Mouse (Mus musculus) induced T-regulatory cell, adult 2 months (primary cell): ENCODE measurements around the gene Myo15b.

ENCODE experiments used
- DNase-seq: peaks from one replicate; pipeline ENCODE4 v3.0.0-alpha.2; 2012; ENCODE audit warnings: low read depth

The Myo15b gene

DNA sequence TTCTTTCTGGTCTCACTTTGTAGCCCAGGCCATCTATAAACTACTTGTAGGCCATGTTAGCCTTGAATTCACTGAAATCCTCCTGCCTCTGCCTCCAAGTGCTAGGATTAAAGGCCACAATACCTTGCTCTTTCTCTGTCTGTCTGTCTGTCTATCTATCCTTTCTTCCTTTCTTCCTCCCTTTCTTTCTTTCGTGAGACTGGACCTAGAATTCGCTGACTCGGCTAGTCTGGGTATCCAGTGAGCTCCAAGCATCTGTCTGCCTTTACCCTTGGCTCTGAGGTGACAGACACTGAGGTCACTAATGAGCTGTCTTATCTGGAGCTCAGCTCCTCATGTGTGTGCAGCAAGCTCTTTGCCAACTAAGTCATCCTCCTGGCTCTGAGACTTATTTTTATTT lies 17.7 kb downstream of the Myo15b start:
- no peak for DNase-seq

DNA sequence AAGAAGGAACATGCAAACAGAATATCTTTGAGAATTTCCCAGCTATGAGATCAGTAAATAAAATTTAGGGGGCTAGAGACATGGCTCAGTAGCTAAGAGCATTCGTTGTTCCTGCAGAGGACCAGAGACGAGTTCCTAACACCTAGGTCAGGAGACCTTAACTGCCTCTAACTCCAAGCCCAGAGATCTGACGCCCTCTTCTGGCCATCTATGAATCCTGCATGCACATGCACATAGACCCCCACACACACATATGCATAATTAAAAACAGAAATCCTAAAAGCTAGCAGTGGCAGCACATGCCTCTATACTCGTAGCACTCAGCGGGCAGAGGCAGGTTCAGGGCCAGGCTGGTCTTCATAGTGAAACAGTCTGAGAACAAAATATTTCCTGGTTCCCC lies 18.2 kb downstream of the Myo15b start:
- peak; percentile 25 for DNase-seq

DNA sequence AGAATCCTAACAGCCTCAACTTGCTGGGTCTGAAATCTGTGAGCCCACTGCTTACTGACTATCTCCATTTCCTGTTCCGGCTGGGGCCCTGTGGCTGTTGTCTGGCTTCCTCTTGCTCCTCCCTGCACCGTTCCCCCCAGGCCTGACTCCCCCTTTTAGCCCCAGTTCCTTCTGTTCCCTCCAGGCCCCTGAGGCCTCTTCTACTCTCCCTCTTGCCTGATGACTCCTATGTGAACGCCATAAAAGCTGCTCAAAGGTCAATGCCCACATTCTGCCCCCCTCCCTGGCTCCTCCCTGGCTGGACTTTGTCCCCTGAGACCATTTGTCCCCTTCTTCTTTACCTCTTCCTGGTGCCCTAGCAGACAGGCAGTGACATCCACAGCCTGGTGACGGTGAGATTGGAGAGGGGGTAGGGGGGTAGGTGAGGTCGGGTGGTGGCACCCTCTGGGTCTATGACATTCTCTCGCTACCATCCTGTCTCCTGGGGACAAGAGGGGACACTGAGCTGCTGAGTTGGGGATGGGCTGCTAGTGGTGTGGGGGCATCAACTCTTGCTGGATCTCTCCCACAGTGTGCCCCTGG lies 19.1 kb downstream of the Myo15b start:
- DNase-seq: no peak

DNA sequence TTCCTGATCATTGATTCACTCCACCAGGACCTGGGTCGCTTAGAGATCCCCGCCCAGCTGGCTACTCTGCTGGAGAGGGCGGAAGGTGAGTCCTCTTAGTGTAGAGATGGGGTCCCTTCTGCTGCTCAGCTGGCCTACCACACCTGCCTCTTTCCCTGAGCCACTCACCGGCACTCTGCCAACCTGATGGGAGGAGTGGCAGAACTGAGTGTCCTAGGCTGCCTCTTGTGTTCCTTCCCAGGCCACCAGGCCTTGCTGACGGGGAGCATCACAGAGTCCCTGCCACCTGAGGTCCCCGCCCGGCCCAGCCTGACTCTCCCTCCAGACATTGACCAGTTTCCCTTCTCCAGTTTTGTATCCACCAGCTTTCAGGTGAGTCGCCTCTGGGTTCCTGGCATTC lies 19.9 kb downstream of the Myo15b start:
- DNase-seq: no peak

DNA sequence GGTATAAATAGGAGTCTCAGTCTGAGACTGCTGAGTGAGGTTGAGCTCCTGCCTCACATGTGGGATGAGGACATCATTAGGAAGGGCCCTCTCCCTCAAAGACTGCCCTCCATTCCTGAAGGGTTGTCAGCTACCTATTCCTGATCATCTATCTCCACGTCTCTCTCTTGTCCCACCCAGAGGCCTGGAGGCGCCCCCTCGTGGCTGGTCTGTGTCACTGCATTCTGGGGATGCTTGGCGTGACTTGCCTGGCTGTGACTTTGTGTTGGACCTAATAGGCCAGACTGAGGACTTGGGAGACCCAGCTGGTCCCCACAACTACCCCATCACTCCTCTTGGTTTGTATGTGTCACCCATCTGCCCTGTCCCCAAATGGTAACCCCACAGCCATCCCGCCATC lies 22.8 kb downstream of the Myo15b start:
- peak; percentile 69 for DNase-seq

DNA sequence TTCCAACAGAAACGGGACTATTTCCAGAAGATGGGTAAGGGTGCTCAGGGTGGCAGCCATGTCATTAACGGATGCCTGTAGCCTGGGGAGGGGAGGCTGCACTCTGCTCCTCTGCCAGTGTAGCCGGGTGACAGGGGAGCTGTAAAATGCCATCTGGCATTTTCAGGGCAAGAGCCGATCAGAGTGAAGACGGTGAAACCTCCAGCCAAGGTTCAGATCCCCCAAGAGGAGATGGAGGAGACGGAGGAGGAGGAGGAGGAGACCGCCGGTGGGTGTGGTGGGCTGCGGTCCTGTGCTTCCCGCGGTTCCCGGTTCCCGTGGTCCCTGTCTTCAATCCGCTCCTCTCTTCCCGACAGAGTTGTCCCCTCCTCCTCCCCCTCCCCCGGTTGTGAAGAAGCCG lies 25.0 kb downstream of the Myo15b start:
- no peak for DNase-seq

DNA sequence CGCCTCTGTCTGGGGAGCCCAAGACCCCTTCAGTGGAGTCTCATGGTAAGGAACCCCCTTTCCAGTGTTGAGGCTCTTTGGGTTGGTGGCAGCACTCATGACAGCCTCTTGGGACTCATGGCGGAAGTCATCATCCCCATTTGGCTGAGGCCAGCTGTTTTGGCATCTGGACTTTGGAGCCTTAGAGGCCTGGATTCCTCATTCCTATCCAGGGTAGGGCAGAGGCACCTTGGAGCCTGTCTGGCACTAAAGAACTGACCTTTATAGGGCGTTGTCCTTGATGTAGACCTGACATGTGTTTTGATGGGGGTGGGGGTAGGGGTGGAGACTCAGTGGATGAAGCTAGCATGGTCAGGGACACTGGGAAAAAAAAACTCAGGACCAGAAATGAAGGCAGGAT lies 26.2 kb downstream of the Myo15b start:
- DNase-seq: no peak

DNA sequence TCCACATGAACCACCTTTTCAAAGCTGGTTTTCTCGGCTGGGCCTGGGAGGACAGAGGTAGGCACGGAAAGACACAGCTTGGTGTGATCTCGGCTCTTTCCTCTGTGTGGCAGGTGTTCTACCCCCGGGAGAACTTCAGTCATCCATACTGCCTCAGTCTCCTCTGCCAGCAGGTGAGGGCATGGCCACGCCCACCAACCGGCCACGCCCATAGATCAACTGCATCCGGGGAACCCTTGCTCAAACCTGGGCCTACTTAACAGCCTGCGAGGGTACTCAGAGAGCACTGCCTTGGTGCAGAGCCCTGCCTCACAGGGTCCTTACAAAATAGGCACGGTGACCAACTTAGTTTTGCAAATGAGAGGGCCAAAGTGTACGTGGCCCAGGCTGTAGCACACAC lies 27.1 kb downstream of the Myo15b start:
- DNase-seq: no peak

DNA sequence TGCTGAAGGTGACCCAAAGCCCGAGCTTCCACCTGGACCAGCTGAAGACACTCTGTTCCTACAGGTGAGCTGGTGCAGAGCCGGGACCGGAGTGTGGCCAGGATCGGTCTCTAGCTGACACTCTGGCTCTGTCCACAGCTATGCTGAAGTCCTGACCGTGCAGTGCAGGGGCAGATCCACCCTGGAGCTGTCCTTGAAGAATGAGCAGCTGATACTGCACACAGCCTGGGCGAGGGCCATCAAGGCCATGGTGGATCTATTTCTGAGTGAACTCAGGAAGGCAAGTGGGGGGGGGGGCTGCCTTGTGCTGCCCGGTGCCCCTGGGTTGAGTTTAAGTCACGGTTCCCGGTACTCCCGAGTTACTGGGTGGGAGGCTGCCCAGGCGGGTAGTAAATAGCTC lies 28.2 kb downstream of the Myo15b start:
- DNase-seq: no peak

DNA sequence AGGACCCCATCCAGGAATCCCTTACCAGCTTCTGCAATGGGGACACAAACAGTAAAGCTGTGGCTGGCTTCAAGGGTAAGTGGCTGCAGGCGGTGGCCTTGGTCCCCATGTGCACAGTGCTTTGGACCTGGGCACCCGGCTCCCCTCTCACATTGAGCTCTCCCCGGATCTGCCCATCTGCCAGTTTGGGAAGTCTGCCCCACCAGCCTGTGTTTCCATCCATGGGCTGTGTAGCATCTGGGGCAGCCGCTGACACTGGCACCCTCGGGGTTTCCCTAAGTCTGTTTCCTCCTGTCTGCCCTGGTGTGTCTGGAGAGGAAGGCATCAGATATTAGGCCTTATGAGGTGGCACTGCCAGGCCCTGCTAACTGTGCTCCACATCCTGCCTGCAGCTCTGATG lies 29.8 kb downstream of the Myo15b start:
- DNase-seq: no peak

DNA sequence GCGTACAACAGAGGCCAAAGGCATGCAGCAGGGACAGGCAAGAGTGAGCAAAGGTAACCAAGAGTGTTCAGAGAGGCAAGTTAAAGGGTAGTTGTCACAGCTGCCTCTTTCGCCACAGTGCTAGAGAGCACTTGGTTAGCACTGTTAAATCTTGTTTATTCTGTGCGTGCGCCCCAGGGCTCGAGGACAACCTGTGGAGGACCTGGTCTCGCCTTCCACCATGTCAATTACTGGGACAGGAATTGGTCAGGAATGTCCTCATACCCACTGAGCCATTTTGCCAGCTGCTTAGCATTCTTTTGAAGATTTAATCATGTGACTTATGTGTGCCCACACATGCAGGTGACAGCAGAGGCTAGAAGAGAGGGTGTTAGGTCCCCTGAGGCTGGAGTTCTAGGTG lies 31.0 kb downstream of the Myo15b start:
- DNase-seq: no peak

DNA sequence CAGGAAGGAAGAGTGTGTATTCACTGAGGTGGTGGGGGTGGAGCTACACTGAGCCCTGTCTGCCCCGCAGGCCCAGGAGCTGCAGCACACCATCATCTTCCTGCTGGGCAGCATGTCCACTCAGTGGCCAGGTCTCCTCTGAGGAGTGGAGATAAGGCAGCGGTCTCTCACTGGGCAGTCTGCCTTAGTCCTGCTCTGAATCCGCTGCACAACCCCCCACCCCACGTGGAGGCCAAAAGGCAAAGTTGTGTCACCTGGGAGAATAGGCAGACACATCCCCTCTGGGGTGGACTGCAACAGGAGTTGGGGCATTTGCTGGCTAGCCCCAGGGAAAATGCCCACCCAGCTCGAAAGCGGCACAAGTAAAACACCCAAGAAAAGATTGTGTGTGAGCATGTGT lies 34.0 kb downstream of the Myo15b start:
- no peak for DNase-seq

DNA sequence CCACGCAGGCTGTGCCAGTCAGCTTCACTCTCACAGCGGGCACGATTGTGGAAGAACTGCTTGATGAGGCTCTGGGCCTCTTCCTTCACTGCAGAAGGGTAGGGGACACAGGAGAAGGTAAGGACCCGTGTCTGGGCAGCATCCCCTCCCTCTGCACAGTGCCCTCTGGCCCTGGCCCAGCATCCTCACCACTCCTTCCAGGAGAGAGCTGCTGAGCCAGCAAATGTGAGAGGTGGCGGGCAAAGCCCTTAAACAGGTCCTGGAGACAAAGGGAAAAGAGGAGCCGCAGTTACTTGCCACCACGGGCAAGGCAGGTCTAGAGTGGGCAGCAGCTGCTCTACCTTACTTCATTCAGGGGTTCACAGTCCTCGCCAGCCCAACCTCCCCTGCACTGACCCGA lies 34.9 kb downstream of the Myo15b start:
- DNase-seq: no peak

DNA sequence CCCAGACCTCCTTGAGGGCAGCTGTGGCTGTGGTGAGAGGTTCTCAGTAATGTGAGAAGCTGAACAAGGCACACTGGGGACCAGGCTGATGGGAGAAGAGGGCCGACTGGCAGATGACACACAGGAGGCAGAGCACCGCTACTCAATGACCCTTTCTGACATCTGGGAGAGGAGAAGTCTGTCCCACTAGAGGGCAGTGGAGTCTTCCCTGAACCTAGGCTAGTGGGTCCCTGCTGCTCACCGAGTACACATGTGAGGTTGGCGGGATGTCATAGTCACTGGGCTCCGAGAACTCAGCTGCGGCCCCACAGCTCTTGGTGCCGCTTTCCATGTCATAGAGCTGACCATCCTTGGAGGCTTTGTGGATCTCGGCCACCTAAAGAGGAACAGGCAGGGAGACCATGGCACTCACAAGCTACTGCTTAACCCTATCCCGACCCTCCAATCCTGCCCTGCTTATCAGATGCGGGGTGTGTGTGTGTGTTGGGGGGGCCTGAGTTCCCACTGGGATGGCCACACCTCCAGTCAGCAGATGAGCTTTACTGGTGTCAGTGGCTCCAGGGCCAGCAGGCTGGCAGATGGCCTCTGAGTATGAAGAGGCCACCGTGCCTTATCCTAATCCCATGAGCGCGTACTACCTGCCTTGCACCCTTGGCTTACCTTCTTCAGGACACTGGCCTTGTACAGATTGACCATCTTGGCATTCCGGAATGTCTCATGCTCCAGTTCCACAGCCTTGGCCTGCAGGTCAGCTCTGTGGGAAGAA lies 36.7 kb downstream of the Myo15b start:
- peak; percentile 25 for DNase-seq

DNA sequence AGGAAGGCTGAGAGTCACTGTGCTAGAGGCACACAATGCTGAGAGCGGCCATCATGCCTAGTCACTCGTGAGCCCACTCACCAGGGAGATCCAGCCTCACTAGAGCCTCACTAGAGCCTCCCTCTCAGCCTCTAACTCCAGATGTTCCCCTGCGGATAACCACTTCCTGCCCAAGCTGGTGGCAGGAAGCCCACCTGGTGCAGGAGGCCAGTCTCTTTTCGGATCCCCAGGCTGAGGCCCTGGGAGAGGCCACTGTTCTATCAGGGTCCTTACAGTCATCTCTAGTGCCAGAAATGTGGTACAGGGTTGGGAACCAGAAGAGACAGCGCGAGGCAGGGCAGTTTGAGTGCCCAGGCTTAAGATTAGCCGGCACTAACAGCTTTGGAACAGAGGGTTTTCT lies 40.2 kb downstream of the Myo15b start:
- peak; percentile 59 for DNase-seq

DNA sequence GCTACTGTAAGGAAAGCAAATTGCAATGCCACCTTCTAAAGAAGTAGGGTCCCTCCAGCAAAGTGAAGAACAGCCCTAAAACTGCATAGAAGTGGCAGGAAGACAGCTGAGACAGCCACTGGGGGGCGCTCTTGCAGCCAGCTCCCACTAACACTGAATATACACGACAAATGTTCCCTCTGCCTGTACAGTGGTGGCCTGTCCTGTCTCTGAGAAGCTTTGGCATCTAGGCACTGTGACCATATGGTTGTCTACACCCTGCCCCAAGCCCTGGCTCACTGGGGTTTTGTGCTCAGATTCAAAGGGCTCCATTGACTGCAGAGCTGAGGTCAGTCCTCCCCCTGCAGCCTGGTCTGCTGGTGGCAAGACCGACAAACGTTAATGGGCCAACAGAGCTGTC lies 40.7 kb downstream of the Myo15b start:
- peak; percentile 71 for DNase-seq

DNA sequence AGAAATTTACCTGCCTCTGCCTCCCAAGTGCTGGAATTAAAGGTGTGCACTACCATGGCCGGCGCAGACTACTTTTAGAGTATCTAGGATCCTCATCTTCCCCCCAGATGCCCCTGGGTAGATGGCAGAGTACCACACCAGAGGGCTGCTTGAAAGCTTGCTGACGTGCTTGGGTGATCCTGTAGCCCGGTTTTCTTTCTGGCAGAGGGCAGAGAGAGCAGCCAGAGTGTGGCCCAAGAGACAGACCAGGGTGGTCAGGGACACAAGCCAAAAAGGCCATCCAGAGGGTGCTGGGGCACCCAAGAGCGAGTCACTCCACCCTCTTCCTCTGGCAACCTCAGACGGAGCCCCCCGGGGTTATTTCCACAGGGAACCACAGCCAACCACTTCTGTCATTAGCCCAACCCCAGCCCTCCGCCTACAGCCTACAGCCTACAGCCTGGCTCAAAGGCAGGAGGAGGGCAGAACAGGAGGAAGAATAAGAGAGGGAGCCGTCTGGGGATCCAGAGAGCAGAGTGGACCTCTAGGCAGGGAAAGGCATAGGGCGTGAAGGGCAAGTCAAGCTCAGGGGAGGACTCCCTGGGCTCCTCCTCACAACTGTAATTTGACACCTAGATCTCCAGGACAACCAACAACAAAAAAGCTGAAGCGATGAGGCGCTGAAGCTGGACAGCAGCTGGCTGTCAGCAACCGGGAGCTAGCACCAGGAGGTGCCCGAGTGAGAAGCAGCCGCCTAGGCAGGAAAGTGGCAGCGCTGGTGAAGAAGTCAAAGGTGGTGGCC lies 41.5 kb downstream of the Myo15b start, which contains the start of gene Smim5:
Gene Smim5 (plus strand): TSS at position 481 of the 781 bp plus-strand sequence.
- no peak for DNase-seq

DNA sequence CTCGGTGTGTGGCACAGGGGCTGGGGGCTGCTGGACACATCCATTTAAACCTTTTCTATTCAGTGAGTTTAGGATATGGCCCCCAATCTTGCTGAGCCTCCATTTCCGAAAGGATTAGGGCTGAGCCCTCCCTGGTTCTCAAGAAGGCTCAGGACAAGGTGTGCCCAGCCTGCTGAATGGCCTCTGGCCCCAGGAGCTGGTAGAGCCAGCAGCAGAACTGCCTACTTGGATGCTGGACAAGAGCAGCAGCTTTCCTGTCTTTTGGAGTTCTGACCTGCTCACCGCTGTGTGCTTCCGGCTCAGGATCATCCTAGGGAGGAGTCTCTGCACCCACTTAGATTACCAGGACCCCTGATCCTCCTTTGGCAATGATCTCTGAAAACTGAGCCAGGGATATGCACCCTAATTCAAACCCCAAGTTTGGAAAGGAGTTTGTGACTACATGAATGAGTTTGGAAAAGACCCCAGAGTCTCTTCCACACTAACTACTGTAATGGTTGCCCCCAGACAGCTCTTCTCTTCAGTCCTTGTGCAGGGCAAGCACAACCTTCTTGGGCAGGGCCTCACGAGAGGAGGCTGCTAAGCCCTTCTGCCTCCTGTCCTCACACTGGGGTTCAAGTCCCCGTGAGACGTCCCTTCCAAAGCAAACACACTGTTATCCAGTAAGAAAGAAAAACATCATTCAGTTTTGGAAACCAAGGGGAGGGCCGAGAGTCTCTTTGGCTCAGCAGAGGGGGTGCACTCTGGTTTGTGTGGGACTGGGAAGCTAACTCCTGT lies 42.5 kb downstream of the Myo15b start:
- DNase-seq: no peak

DNA sequence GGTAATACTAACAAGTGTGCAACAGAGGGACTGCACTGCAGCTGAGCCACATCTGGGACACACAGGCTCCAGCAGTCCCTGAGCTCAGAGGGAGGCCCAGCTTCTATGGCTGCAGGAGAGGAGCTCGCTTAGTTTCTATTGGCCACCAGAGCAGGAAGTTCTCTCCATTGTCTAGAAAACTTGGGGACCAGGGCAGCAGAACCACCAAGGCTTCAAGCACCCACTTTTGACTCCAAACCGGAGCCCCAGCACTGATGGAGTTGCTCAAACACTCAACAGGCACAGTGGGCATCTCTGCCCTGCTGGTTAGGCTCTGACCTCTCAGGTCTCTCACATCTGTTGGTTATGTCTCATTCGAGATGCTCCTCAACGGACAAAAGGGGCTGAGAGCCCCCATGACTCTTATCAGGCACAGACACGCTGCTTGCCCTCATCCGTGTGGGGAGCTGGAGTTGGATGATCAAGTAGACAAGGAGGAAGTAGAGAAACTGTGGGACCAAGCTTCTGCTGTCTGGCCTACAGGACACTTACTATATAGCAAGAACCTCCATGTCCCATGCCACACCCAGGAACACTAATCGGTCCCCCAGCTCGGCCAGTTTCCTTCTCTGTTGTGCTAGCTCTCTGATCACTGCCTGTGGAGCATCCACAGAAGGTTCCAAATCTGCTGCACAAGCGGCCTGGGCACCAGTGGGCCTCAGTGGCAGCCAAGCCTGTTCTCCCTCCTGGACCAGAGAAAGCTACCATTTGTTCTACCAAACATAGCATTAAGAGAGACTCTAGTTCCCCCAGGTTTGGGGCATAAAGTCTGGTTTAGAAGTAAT lies 43.3 kb downstream of the Myo15b start:
- DNase-seq: no peak

DNA sequence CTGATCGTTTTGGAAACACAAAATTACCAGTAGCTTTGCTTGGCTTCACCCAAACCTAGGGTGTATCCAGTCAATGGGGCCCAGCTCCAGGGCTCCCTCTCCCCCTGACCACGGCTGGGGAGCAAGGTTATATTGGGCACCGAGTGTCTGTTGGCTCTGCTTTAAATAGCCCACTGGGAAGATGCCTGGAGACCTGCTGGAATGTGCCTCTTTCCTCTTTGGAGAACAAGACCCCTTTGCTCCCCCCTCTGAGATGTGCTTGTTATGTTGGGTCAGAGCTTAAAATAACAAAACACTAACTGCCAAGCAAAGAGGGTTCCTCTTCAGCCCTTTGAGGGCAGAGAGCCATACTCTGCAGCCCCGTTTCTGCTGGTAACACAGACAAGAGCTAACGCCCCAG lies 44.0 kb downstream of the Myo15b start:
- DNase-seq: no peak

DNA sequence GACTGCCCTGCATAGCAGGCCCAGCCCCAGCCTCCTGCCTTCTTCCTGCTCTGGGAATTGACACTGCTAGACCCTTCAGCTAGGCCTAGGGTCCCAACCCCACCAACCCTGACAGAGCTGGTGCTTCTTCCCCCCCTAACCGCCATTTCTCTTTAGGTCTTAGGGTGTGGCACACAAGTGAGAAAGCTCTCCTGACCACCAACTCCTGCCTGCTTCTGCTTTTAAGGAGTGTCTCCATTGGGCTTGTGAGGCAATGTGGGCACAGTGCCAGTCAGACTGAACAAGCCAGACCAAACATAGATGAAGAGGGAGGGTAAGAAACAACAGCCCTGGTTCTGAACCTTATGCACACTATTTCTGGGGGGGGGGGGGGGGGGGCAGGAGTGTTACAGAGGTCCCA lies 44.6 kb downstream of the Myo15b start:
- no peak for DNase-seq
